Comparison of ENCODE assay signal across 23 mouse cellular contexts in the genomic region with DNA sequence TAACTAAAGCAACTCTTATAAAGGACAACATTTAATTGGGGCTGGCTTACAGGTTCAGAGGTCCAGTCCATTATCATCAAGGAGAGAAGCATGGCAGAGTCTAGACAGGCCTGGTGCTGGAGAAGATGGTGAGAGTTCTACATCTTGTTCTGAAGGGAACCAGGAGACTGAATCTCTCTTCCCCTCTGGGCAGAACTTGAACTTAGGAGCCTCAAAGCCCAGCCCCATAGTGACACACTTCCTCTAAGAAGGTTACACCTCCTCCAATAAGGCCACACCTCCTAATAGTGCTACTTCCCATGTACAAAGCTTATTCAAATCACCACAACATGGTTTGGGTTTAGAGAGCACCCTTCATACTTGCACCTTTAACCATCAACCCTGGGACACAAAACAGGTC.
A peak's percentile ranks its signal among the peaks of the same experiment; 100 is the strongest.
DNase-seq lines count a peak whose midpoint lies in the region; ATAC-seq lines count a peak whose summit lies in the region.
"Had no signal": no experiment of that assay in that cellular context is flagged by ENCODE, and none has a peak within 500 bp of the region (broad histone marks: within the 10 kb centered on the region; RNA-seq: fewer than 3 reads in every experiment).

No protein-coding gene starts in this region.

- H3K27ac ChIP-seq in midbrain, embryonic 16.5 days (ENCODE audit: low read length), result no peak overlapping the region
- H3K27ac ChIP-seq in heart, embryonic 11.5 days (ENCODE audit: low read depth, low read length), result no peak overlapping the region
- H3K27ac ChIP-seq: embryonic facial prominence, embryonic 12.5 days; embryonic facial prominence, embryonic 15.5 days; gastrocnemius, adult 2 months; heart, embryonic 13.5 days; hindbrain, embryonic 14.5 days; intestine, embryonic 15.5 days had no signal

- H3K27me3 ChIP-seq in splenic B cell, adult 2 months (ENCODE audit: control insufficient read depth, insufficient read depth, low read length, poor library complexity, severe bottlenecking), result no peaks in the 10 kb centered on the region
- H3K27me3 ChIP-seq in midbrain, embryonic 16.5 days (ENCODE audit: control insufficient read depth, insufficient read depth, low read depth, low read length), result no peaks in the 10 kb centered on the region
- H3K27me3 ChIP-seq in heart, embryonic 11.5 days (ENCODE audit: control insufficient read depth, insufficient read depth, low read length), result no peaks in the 10 kb centered on the region
- H3K27me3 ChIP-seq: embryonic facial prominence, embryonic 15.5 days; heart, embryonic 13.5 days; intestine, embryonic 15.5 days had no signal

- H3K9ac ChIP-seq in midbrain, embryonic 16.5 days (ENCODE audit: low read depth, low read length), result no peak overlapping the region
- H3K9ac ChIP-seq in heart, embryonic 11.5 days (ENCODE audit: low read depth, low read length), result no peak overlapping the region
- H3K9ac ChIP-seq: embryonic facial prominence, embryonic 12.5 days; embryonic facial prominence, embryonic 15.5 days; forebrain, postnatal 0 days; heart, embryonic 13.5 days; hindbrain, embryonic 14.5 days; intestine, embryonic 15.5 days had no signal

- H3K4me3 ChIP-seq in midbrain, embryonic 16.5 days (ENCODE audit: low read depth, low read length), result no peak overlapping the region
- no peak overlapping the region for H3K4me3 ChIP-seq in heart, embryonic 11.5 days (ENCODE audit: low read depth, low read length)
- H3K4me3 ChIP-seq: embryonic facial prominence, embryonic 12.5 days; embryonic facial prominence, embryonic 15.5 days; gastrocnemius, adult 2 months; heart, embryonic 13.5 days; intestine, embryonic 15.5 days had no signal

- no peaks in the 10 kb centered on the region for H3K36me3 ChIP-seq in splenic B cell, adult 2 months (ENCODE audit: control insufficient read depth, insufficient read depth, low read length, poor library complexity, severe bottlenecking)
- H3K36me3 ChIP-seq in midbrain, embryonic 16.5 days (ENCODE audit: control insufficient read depth, insufficient read depth, low read length), result no peaks in the 10 kb centered on the region
- H3K36me3 ChIP-seq in heart, embryonic 11.5 days (ENCODE audit: control insufficient read depth, insufficient read depth, low read length), result no peaks in the 10 kb centered on the region
- H3K36me3 ChIP-seq: embryonic facial prominence, embryonic 12.5 days; embryonic facial prominence, embryonic 15.5 days; G1E; heart, embryonic 13.5 days; intestine, embryonic 15.5 days had no signal

- DNase-seq in A20 (ENCODE audit: low read depth, low spot score), result peak; percentile 39
- DNase-seq in splenic B cell, adult 2 months (ENCODE audit: low read depth, low spot score), result peak; percentile 19
- no peak for DNase-seq in left cerebral cortex, postnatal 4 days
- DNase-seq: adrenal gland, postnatal 10 days; cerebellum, adult 11 months; cerebellum, adult 8-10 months; cerebellum, postnatal 10 days; forebrain, postnatal 0 days; gastrocnemius, adult 2 months; gastrocnemius, postnatal 14 days; heart, adult 18-20 months; heart, postnatal 14 days; heart, postnatal 4 days had no signal

- peak; percentile 63 for ATAC-seq in granulocyte monocyte progenitor cell, adult 5-6 weeks (replicated peaks; ENCODE audit: poor library complexity, severe bottlenecking)
- ATAC-seq in megakaryocyte progenitor cell, adult 5-6 weeks (replicated peaks; ENCODE audit: poor library complexity), result peak; percentile 34; the same call in 1 of the 2 replicates
- no peak for ATAC-seq in midbrain, embryonic 16.5 days
- no peak for ATAC-seq in heart, embryonic 11.5 days (replicated peaks; ENCODE audit: insufficient number of reproducible peaks, low FRiP score, low TSS enrichment)

- intact Hi-C loops in left cerebral cortex, postnatal 4 days (cut with DNase I), result no loop called here

- no peaks in the 10 kb centered on the region for H3K9me3 ChIP-seq in midbrain, embryonic 16.5 days (replicated peaks; ENCODE audit: control insufficient read depth, low read length, poor library complexity, severe bottlenecking)
- H3K9me3 ChIP-seq in heart, embryonic 11.5 days (replicated peaks; ENCODE audit: control insufficient read depth, low read length), result no peaks in the 10 kb centered on the region
- H3K9me3 ChIP-seq: embryonic facial prominence, embryonic 12.5 days; embryonic facial prominence, embryonic 15.5 days; G1E; heart, embryonic 13.5 days; intestine, embryonic 15.5 days had no signal

- H3K4me1 ChIP-seq in midbrain, embryonic 16.5 days (ENCODE audit: control insufficient read depth, insufficient read depth, low read length), result peaks cover 16% of the 10 kb centered on the region
- no peaks in the 10 kb centered on the region for H3K4me1 ChIP-seq in heart, embryonic 11.5 days (ENCODE audit: control insufficient read depth, insufficient read depth, low read length)
- H3K4me1 ChIP-seq: heart, embryonic 13.5 days; intestine, embryonic 15.5 days had no signal

- no peak overlapping the region for H3K4me2 ChIP-seq in midbrain, embryonic 16.5 days (ENCODE audit: low read length)
- H3K4me2 ChIP-seq in heart, embryonic 11.5 days, result no peak overlapping the region
- H3K4me2 ChIP-seq: embryonic facial prominence, embryonic 12.5 days; embryonic facial prominence, embryonic 15.5 days; heart, embryonic 13.5 days; hindbrain, embryonic 14.5 days; intestine, embryonic 15.5 days had no signal

Comparison
In these comparisons a context has a peak if more than half of its experiments do, and no peak if none do; other contexts are left out.
1. ATAC-seq: peak in granulocyte monocyte progenitor cell, adult 5-6 weeks (single experiment) and megakaryocyte progenitor cell, adult 5-6 weeks (single experiment); none in midbrain, embryonic 16.5 days (single experiment) and heart, embryonic 11.5 days (single experiment).